Mouse (Mus musculus) spleen, embryonic (tissue): ENCODE data around the gene Hs1bp3.

Experiments used
- CTCF ChIA-PET: fragments of 350-600 bp; sonication (Branson Sonifier 250); formaldehyde crosslinking; loops from one replicate; lab custom pipeline; 2022; lab: Charles Lee

The Hs1bp3 gene

GRCm38 (mm10) chr12:8388529-8389414, 75.5 kb downstream of the Hs1bp3 start:
- CTCF ChIA-PET, result no interaction called here

- CTCF ChIA-PET, result no interaction called here
These were observed 80.0 kb downstream of the Hs1bp3 start for GRCm38 (mm10) chr12:8393226-8393625.
